Mouse (Mus musculus) c-Kit-positive CD71-negative TER-119-negative erythroid progenitor cells, embryonic 14.5 days (primary cell): ENCODE measurements at regions not wholly inside any gene's neighbourhood (a gene's known extent, or its start where the extent isn't known, plus 50 kb on each side); places are given as distances from the start of the nearest gene placed in this dataset.

Experiments used
- DNase-seq: peaks from one replicate; pipeline ENCODE4 v3.0.0-alpha.2; 2013; ENCODE audit warnings: low read depth

GRCm38 (mm10) chrX:99340223-99340622 lies 130.8 kb downstream of the Pja1 start:
- no peak for DNase-seq

GRCm38 (mm10) chrX:99339081-99339876 lies 131.8 kb downstream of the Pja1 start:
- no peak for DNase-seq

GRCm38 (mm10) chrX:99336616-99337553 lies 134.2 kb downstream of the Pja1 start:
- DNase-seq: no peak

- no peak for DNase-seq
Observed at GRCm38 (mm10) chrX:99335886-99336589, 135.0 kb downstream of the Pja1 start.

GRCm38 (mm10) chrX:99332457-99332770 lies 138.7 kb downstream of the Pja1 start:
- DNase-seq: no peak

- DNase-seq: no peak
Observed at GRCm38 (mm10) chrX:99331764-99332456, 139.2 kb downstream of the Pja1 start.

GRCm38 (mm10) chrX:99330386-99330785 lies 140.7 kb downstream of the Pja1 start:
- DNase-seq: no peak

GRCm38 (mm10) chrX:99328576-99328975 lies 142.5 kb downstream of the Pja1 start:
- no peak for DNase-seq

- no peak for DNase-seq
Observed at GRCm38 (mm10) chrX:99326167-99326566, 144.9 kb downstream of the Pja1 start.

GRCm38 (mm10) chrX:99325460-99325859 lies 145.6 kb downstream of the Pja1 start:
- no peak for DNase-seq

GRCm38 (mm10) chrX:99324546-99325170 lies 146.4 kb downstream of the Pja1 start:
- no peak for DNase-seq

GRCm38 (mm10) chrX:99319791-99320190 lies 151.3 kb downstream of the Pja1 start:
- DNase-seq: no peak

GRCm38 (mm10) chrX:99319163-99319562 lies 151.9 kb downstream of the Pja1 start:
- no peak for DNase-seq

- DNase-seq: no peak
Observed at GRCm38 (mm10) chrX:99318141-99318540, 152.9 kb downstream of the Pja1 start.

GRCm38 (mm10) chrX:99317736-99318135 lies 153.3 kb downstream of the Pja1 start:
- DNase-seq: no peak

- no peak for DNase-seq
Observed at GRCm38 (mm10) chrX:99316410-99317056, 154.5 kb downstream of the Pja1 start.

GRCm38 (mm10) chrX:99299110-99299509 lies 163.2 kb downstream of the Efnb1 start:
- no peak for DNase-seq

GRCm38 (mm10) chrX:99294726-99295125 lies 158.8 kb downstream of the Efnb1 start:
- no peak for DNase-seq

- no peak for DNase-seq
Observed at GRCm38 (mm10) chrX:99293967-99294366, 158.0 kb downstream of the Efnb1 start.

GRCm38 (mm10) chrX:99292758-99293157 lies 156.8 kb downstream of the Efnb1 start:
- no peak for DNase-seq

GRCm38 (mm10) chrX:99291965-99292364 lies 156.0 kb downstream of the Efnb1 start:
- DNase-seq: no peak
